Mouse (Mus musculus) forebrain, embryonic 13.5 days (tissue): ENCODE measurements at regions not wholly inside any gene's neighbourhood (a gene's known extent, or its start where the extent isn't known, plus 50 kb on each side); places are given as distances from the start of the nearest gene placed in this dataset.

Experiments used
- ATAC-seq: fragments of 200-750 bp; cut with Nextera tagmentation; 2 replicates; pipeline ENCODE4 v1.8.0; 2017
- H3K27ac ChIP-seq: fragments of 300-500 bp; sonication (generic); 2 replicates; pipeline ENCODE4 v1.5.1; 2015; ENCODE audit warnings: inconsistent platforms, mild to moderate bottlenecking, moderate library complexity
- H3K27me3 ChIP-seq: fragments of 300-500 bp; sonication (generic); 2 replicates; pipeline ENCODE4 v1.6.1; 2015; ENCODE audit warnings: mild to moderate bottlenecking, inconsistent platforms
- H3K36me3 ChIP-seq: fragments of 300-500 bp; sonication (generic); 2 replicates; pipeline ENCODE4 v1.6.1; 2015; ENCODE audit warnings: mild to moderate bottlenecking, inconsistent platforms; ENCODE audit not compliant: poor library complexity, severe bottlenecking
- H3K4me1 ChIP-seq: fragments of 300-500 bp; sonication (generic); 2 replicates; pipeline ENCODE4 v1.6.1; 2015; ENCODE audit warnings: inconsistent platforms
- H3K4me2 ChIP-seq: fragments of 300-500 bp; sonication (generic); 2 replicates; pipeline ENCODE4 v1.6.1; 2015; ENCODE audit warnings: inconsistent platforms, mild to moderate bottlenecking, moderate library complexity
- H3K4me3 ChIP-seq: fragments of 300-500 bp; sonication (generic); 2 replicates; pipeline ENCODE4 v1.5.1; 2015; ENCODE audit warnings: mild to moderate bottlenecking, inconsistent platforms
- H3K9ac ChIP-seq: fragments of 300-500 bp; sonication (generic); 2 replicates; pipeline ENCODE4 v1.6.1; 2015; ENCODE audit warnings: mild to moderate bottlenecking, inconsistent platforms
- H3K9me3 ChIP-seq: fragments of 300-500 bp; sonication (generic); replicated peaks from 2 replicates; pipeline ENCODE4 v1.6.1; 2016; ENCODE audit warnings: inconsistent platforms
- WGBS: fragments of 180-500 bp; shearing (Covaris S2); methylation state at CpG from one replicate; pipeline ENCODE4 v1.1.7; 2015; 5-methylcytosine and 5-hydroxymethylcytosine counted together

GRCm38 (mm10) chr4:56008287-56008686 is 476.0 kb upstream of the Klf4 start:
- Histone ChIP-seq H3K4me3 (no peak overlapping the region), H3K4me1 (no peaks in the 10 kb centered on the region), H3K4me2 (no peak overlapping the region), H3K9ac (no peak overlapping the region), H3K36me3 (no peaks in the 10 kb centered on the region), H3K9me3 (no peaks in the 10 kb centered on the region), H3K27me3 (no peaks in the 10 kb centered on the region), H3K27ac (no peak overlapping the region)
- WGBS: 87% methylated on average over 2 of the region's 2 CpGs
- no peak for ATAC-seq

- Histone ChIP-seq H3K36me3 (no peaks in the 10 kb centered on the region), H3K27ac (no peak overlapping the region), H3K4me2 (no peak overlapping the region), H3K9me3 (no peaks in the 10 kb centered on the region), H3K27me3 (no peaks in the 10 kb centered on the region), H3K4me1 (peaks cover 15% of the 10 kb centered on the region), H3K4me3 (no peak overlapping the region), H3K9ac (no peak overlapping the region)
- 74% methylated on average over 5 of the region's 5 CpGs for WGBS
- no peak for ATAC-seq
These were observed 472.0 kb upstream of the Klf4 start for GRCm38 (mm10) chr4:56004227-56004626.

- Histone ChIP-seq H3K9me3 (no peaks in the 10 kb centered on the region), H3K27me3 (no peaks in the 10 kb centered on the region), H3K27ac (peak overlapping the region; percentile 65; the same call in 1 of the 2 replicates), H3K36me3 (no peaks in the 10 kb centered on the region), H3K4me1 (peaks cover 15% of the 10 kb centered on the region), H3K4me2 (no peak overlapping the region), H3K9ac (no peak overlapping the region), H3K4me3 (no peak overlapping the region)
- 24% methylated on average over 3 of the region's 3 CpGs for WGBS
- ATAC-seq: peak; percentile 82
These were observed 469.1 kb upstream of the Klf4 start for GRCm38 (mm10) chr4:56001312-56001731.

GRCm38 (mm10) chr4:55984026-55984425 is 451.8 kb upstream of the Klf4 start:
- Histone ChIP-seq H3K4me3 (no peak overlapping the region), H3K4me1 (no peaks in the 10 kb centered on the region), H3K36me3 (no peaks in the 10 kb centered on the region), H3K27ac (no peak overlapping the region), H3K27me3 (no peaks in the 10 kb centered on the region), H3K9me3 (no peaks in the 10 kb centered on the region), H3K4me2 (no peak overlapping the region), H3K9ac (no peak overlapping the region)
- ATAC-seq: no peak

GRCm38 (mm10) chr4:55978539-55978938 is 446.3 kb upstream of the Klf4 start:
- ATAC-seq: no peak
- Histone ChIP-seq H3K4me2 (no peak overlapping the region), H3K9ac (no peak overlapping the region), H3K9me3 (no peaks in the 10 kb centered on the region), H3K4me1 (no peaks in the 10 kb centered on the region), H3K4me3 (no peak overlapping the region), H3K27me3 (no peaks in the 10 kb centered on the region), H3K36me3 (no peaks in the 10 kb centered on the region), H3K27ac (no peak overlapping the region)
- 92% methylated on average over 4 of the region's 4 CpGs for WGBS

- no peak for ATAC-seq
- H3K9me3 ChIP-seq: no peaks in the 10 kb centered on the region
- no peak overlapping the region for H3K4me3 ChIP-seq
- WGBS: 85% methylated on average over 2 of the region's 2 CpGs
- H3K27ac ChIP-seq: no peak overlapping the region
- H3K4me1 ChIP-seq: no peaks in the 10 kb centered on the region
- no peaks in the 10 kb centered on the region for H3K36me3 ChIP-seq
- H3K9ac ChIP-seq: no peak overlapping the region
- H3K27me3 ChIP-seq: no peaks in the 10 kb centered on the region
- H3K4me2 ChIP-seq: no peak overlapping the region
These were observed 444.0 kb upstream of the Klf4 start for GRCm38 (mm10) chr4:55976265-55976664.

- H3K9ac ChIP-seq: no peak overlapping the region
- no peaks in the 10 kb centered on the region for H3K27me3 ChIP-seq
- no peak overlapping the region for H3K4me2 ChIP-seq
- H3K27ac ChIP-seq: no peak overlapping the region
- no peaks in the 10 kb centered on the region for H3K36me3 ChIP-seq
- H3K4me3 ChIP-seq: no peak overlapping the region
- H3K4me1 ChIP-seq: no peaks in the 10 kb centered on the region
- WGBS: 95% methylated on average over 1 of the region's 1 CpGs
- no peak for ATAC-seq
- no peaks in the 10 kb centered on the region for H3K9me3 ChIP-seq
These were observed 441.4 kb upstream of the Klf4 start for GRCm38 (mm10) chr4:55973706-55974105.

- no peaks in the 10 kb centered on the region for H3K4me1 ChIP-seq
- H3K36me3 ChIP-seq: no peaks in the 10 kb centered on the region
- no peaks in the 10 kb centered on the region for H3K27me3 ChIP-seq
- no peak overlapping the region for H3K4me2 ChIP-seq
- no peak overlapping the region for H3K27ac ChIP-seq
- H3K4me3 ChIP-seq: no peak overlapping the region
- H3K9ac ChIP-seq: no peak overlapping the region
- H3K9me3 ChIP-seq: no peaks in the 10 kb centered on the region
- whole genome bisulfite sequencing: 92% methylated on average over 7 of the region's 7 CpGs
- ATAC-seq: no peak
These were observed 440.1 kb upstream of the Klf4 start for GRCm38 (mm10) chr4:55972235-55972819.

GRCm38 (mm10) chr4:55960063-55960462 is 427.8 kb upstream of the Klf4 start:
- 60% methylated on average over 1 of the region's 1 CpGs for WGBS
- Histone ChIP-seq H3K36me3 (no peaks in the 10 kb centered on the region), H3K4me2 (no peak overlapping the region), H3K4me3 (no peak overlapping the region), H3K27me3 (no peaks in the 10 kb centered on the region), H3K4me1 (no peaks in the 10 kb centered on the region), H3K27ac (no peak overlapping the region), H3K9me3 (no peaks in the 10 kb centered on the region), H3K9ac (no peak overlapping the region)
- no peak for ATAC-seq

GRCm38 (mm10) chr4:55953701-55954100 is 421.4 kb upstream of the Klf4 start:
- WGBS: 95% methylated on average over 1 of the region's 1 CpGs
- Histone ChIP-seq H3K4me1 (no peaks in the 10 kb centered on the region), H3K9me3 (no peaks in the 10 kb centered on the region), H3K9ac (no peak overlapping the region), H3K4me2 (no peak overlapping the region), H3K4me3 (no peak overlapping the region), H3K36me3 (no peaks in the 10 kb centered on the region), H3K27ac (no peak overlapping the region), H3K27me3 (no peaks in the 10 kb centered on the region)
- no peak for ATAC-seq

GRCm38 (mm10) chr4:55952220-55952619 is 420.0 kb upstream of the Klf4 start:
- H3K4me1 ChIP-seq: no peaks in the 10 kb centered on the region
- no peak overlapping the region for H3K4me3 ChIP-seq
- no peak overlapping the region for H3K4me2 ChIP-seq
- WGBS: 85% methylated on average over 3 of the region's 3 CpGs
- H3K9ac ChIP-seq: no peak overlapping the region
- no peak overlapping the region for H3K27ac ChIP-seq
- H3K36me3 ChIP-seq: no peaks in the 10 kb centered on the region
- H3K9me3 ChIP-seq: no peaks in the 10 kb centered on the region
- no peaks in the 10 kb centered on the region for H3K27me3 ChIP-seq
- ATAC-seq: no peak

- Histone ChIP-seq H3K4me3 (no peak overlapping the region), H3K36me3 (no peaks in the 10 kb centered on the region), H3K27me3 (no peaks in the 10 kb centered on the region), H3K27ac (no peak overlapping the region), H3K4me2 (no peak overlapping the region), H3K9ac (no peak overlapping the region), H3K4me1 (peaks cover 4% of the 10 kb centered on the region; the same call in 1 of the 2 replicates), H3K9me3 (no peaks in the 10 kb centered on the region)
- 55% methylated on average over 1 of the region's 1 CpGs for WGBS
- no peak for ATAC-seq
These were observed 409.2 kb upstream of the Klf4 start for GRCm38 (mm10) chr4:55941423-55941822.

- H3K4me3 ChIP-seq: no peak overlapping the region
- H3K4me1 ChIP-seq: peaks cover 4% of the 10 kb centered on the region; the same call in 1 of the 2 replicates
- WGBS: 54% methylated on average over 4 of the region's 4 CpGs
- H3K9ac ChIP-seq: no peak overlapping the region
- H3K27ac ChIP-seq: no peak overlapping the region
- no peaks in the 10 kb centered on the region for H3K36me3 ChIP-seq
- no peak for ATAC-seq
- no peaks in the 10 kb centered on the region for H3K9me3 ChIP-seq
- no peaks in the 10 kb centered on the region for H3K27me3 ChIP-seq
- no peak overlapping the region for H3K4me2 ChIP-seq
These were observed 406.1 kb upstream of the Klf4 start for GRCm38 (mm10) chr4:55938383-55938782.
